Mouse (Mus musculus): ENCODE data around the gene Dio1.

DNA sequence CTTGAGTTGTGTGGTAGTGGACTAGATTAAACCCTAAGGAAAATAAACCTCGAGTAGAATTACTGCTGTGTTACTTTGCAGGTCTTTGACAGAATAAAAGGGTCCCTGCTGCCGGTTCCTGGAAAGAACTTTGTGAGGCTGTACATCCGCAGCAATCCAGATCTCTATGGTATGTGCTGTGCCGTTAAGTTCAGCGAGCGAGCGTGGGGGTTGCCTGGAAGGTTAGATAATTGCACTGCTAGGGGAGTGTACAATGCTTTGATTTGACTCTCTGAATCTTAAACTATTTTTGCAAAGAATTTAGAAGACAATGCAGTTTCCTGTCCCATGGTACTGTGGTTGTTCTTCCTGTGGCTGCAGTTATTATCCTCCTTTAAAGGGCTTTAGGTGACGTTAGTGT, 29.4 kb upstream of the Dio1 start:
- TF ChIP-seq CTCF (IDR thresholded peaks at IDR 0.05), result no peak
- TF ChIP-seq EP300 (IDR thresholded peaks at IDR 0.05), result no peak
